Mouse (Mus musculus): ENCODE data around the gene Adgrb3.

Gene Adgrb3

GRCm38 (mm10) chr1:25744736-25745135 is 84.8 kb downstream of the Adgrb3 start:
- peak; percentile 34 to 67 for DNase-seq

GRCm38 (mm10) chr1:25729844-25730243 is 99.7 kb downstream of the Adgrb3 start:
- peak; percentile 6 to 47 for DNase-seq

GRCm38 (mm10) chr1:25711474-25711873 is 118.0 kb downstream of the Adgrb3 start:
- DNase-seq, result peak in 1 of 2 experiments; percentile 38

GRCm38 (mm10) chr1:25706299-25706698 is 123.2 kb downstream of the Adgrb3 start:
- no peak for DNase-seq

- no peak for DNase-seq
These were observed 130.7 kb downstream of the Adgrb3 start for GRCm38 (mm10) chr1:25698702-25699250.

- peak; percentile 24 to 25 for DNase-seq
These were observed 132.3 kb downstream of the Adgrb3 start for GRCm38 (mm10) chr1:25697179-25697578.

GRCm38 (mm10) chr1:25696771-25697170 is 132.7 kb downstream of the Adgrb3 start:
- DNase-seq, result peak; percentile 24 to 36

- peak; percentile 20 to 23 for DNase-seq
These were observed 147.4 kb downstream of the Adgrb3 start for GRCm38 (mm10) chr1:25682118-25682517.

GRCm38 (mm10) chr1:25679656-25680055 is 149.9 kb downstream of the Adgrb3 start:
- no peak for DNase-seq

GRCm38 (mm10) chr1:25652717-25653116 is 176.8 kb downstream of the Adgrb3 start:
- peak in 1 of 2 experiments; percentile 10 for DNase-seq

GRCm38 (mm10) chr1:25644256-25644655 is 185.3 kb downstream of the Adgrb3 start:
- DNase-seq, result no peak

- DNase-seq, result no peak
These were observed 208.0 kb downstream of the Adgrb3 start for GRCm38 (mm10) chr1:25621458-25621857.

GRCm38 (mm10) chr1:25616954-25617353 is 212.6 kb downstream of the Adgrb3 start:
- DNase-seq, result peak; percentile 24 to 48

GRCm38 (mm10) chr1:25610776-25611175 is 218.7 kb downstream of the Adgrb3 start:
- DNase-seq, result peak; percentile 19 to 66

GRCm38 (mm10) chr1:25598941-25599340 is 230.6 kb downstream of the Adgrb3 start:
- DNase-seq, result no peak

- no peak for DNase-seq
These were observed 240.9 kb downstream of the Adgrb3 start for GRCm38 (mm10) chr1:25588568-25589118.

GRCm38 (mm10) chr1:25581698-25582097 is 247.8 kb downstream of the Adgrb3 start:
- no peak for DNase-seq

- DNase-seq, result no peak
These were observed 251.7 kb downstream of the Adgrb3 start for GRCm38 (mm10) chr1:25577836-25578235.

- no peak for DNase-seq
These were observed 252.9 kb downstream of the Adgrb3 start for GRCm38 (mm10) chr1:25576598-25576997.

- no peak for DNase-seq
These were observed 261.4 kb downstream of the Adgrb3 start for GRCm38 (mm10) chr1:25568096-25568495.

- DNase-seq, result no peak
These were observed 283.4 kb downstream of the Adgrb3 start for GRCm38 (mm10) chr1:25546072-25546471.

GRCm38 (mm10) chr1:25543915-25544314 is 285.6 kb downstream of the Adgrb3 start:
- no peak for DNase-seq

GRCm38 (mm10) chr1:25542891-25543290 is 286.6 kb downstream of the Adgrb3 start:
- no peak for DNase-seq

- peak in 1 of 2 experiments; percentile 47 for DNase-seq
These were observed 302.5 kb downstream of the Adgrb3 start for GRCm38 (mm10) chr1:25526976-25527375.

All from cerebellum, postnatal 14 days (tissue).